In genomic region chr14:17205691-17206090, GRCm38 (mm10) we compare ENCODE assay signal across 18 mouse cellular contexts.
DNase-seq lines count a peak whose midpoint lies in the region.
"Had no signal": no experiment of that assay in that cellular context is flagged by ENCODE, and none has a peak within 500 bp of the region (broad histone marks: within the 10 kb centered on the region; RNA-seq: fewer than 3 reads in every experiment).

No protein-coding gene starts in this region.

- peak; percentile 7 for DNase-seq in adrenal gland, adult 2 months
- no peak for DNase-seq in adrenal gland, adult (ENCODE audit: inconsistent age in 2 of 2, low spot score in 1 of 2)
- peak; percentile 7 for DNase-seq in 3T3-L1 (ENCODE audit: low read depth, low spot score)
- DNase-seq in brain, adult 2 months (ENCODE audit: low read depth, low spot score): peak; percentile 1
- DNase-seq in spleen, postnatal 4 days (ENCODE audit: low spot score in 2 of 2): no peak
- no peak for DNase-seq in embryo, embryonic 10 days (ENCODE audit: low spot score)
- DNase-seq: adrenal gland, postnatal 14 days; B cell, adult 2 months; cerebellum, adult 11-12 months; cerebellum, adult 8-10 months; cerebellum, postnatal 10 days; cerebellum, postnatal 36 days; forebrain, postnatal 0 days; gastrocnemius, adult 2 months; gastrocnemius, postnatal 14 days; heart, adult 11 months; heart, postnatal 36 days; kidney, adult 18-20 months had no signal

Comparison
In these comparisons a context has a peak if more than half of its experiments do, and no peak if none do; other contexts are left out.
1. DNase-seq: peak in adrenal gland, adult 2 months (single experiment), 3T3-L1 (single experiment) and brain, adult 2 months (single experiment); none in adrenal gland, adult (0 of 2), spleen, postnatal 4 days (0 of 2) and embryo, embryonic 10 days (single experiment).